Mouse (Mus musculus): Measurements from ENCODE around the gene Cpt1b.
"Not testable (repeated sequence)": the region's sequence is repeated elsewhere in the genome, so short reads cannot be mapped to it uniquely, and the experiment has no call there.

Gene Cpt1b

DNA sequence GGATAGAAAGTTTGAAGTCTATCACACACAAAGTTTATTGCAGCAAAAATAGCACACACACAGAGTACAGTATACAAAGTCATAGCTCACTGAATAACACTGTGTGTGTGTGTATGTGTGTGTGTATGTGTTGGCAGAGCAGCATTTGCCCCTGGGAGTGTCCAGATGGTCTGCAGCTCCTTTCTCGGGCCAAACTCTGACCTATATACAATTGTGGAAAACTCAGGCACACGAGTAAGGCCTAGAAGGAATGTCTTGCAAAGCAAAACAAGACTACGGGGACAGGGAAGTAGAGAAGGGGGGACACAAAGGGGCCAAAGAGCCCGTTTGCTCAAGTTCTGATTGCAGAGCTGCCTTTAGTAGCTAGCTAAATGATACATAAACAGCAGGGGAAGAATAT is 7.3 kb upstream of the Cpt1b start:
- DNase-seq (ENCODE audit: low spot score in 2 of 2), result no peak

GRCm38 (mm10) chr15:89431806-89432205 is 6.1 kb upstream of the Cpt1b start:
- no peak for DNase-seq (ENCODE audit: low spot score in 2 of 2)

GRCm38 (mm10) chr15:89431271-89431670 is 5.6 kb upstream of the Cpt1b start:
- no peak for DNase-seq (ENCODE audit: low spot score in 2 of 2)

DNA sequence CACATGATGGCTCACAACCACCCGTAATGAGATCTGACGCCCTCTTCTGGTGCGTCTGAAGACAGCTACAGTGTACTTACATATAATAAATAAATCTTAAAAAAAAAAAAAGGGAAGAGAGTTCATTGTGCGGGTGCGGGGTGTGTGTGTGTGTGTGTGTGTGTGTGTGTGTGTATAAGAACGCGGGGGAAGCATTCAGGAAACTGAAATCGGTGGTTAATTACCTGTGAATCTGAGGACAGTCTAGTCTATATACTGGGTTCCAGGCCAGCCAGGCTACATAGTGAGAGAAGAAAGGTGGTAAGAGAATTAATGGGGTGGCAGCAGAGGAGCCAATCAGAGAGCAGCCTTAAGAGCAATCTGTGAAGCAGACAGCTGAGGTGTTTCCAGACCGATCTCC is 5.1 kb upstream of the Cpt1b start:
- DNase-seq (ENCODE audit: low spot score in 2 of 2), result not testable (repeated sequence)

DNA sequence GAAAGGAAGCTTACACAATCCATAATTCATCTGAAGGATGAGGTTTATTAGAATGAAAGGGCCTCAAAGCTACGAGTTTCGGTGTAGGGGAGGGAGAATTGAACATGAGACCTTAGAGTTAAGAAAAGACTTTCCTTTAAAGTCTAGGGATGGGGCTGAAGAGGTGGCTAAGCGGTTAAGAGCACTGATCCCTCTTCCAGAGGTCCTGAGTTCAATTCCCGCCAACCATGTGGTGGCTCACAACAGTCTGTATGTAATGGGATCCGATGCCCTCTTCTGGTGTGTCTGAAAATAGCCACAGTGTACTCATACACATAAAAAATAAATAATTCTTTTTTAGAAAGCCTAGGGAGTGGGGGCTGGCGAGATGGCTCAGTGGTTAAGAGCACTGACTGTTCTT is 4.7 kb upstream of the Cpt1b start:
- DNase-seq (ENCODE audit: low spot score in 2 of 2), result no peak

DNA sequence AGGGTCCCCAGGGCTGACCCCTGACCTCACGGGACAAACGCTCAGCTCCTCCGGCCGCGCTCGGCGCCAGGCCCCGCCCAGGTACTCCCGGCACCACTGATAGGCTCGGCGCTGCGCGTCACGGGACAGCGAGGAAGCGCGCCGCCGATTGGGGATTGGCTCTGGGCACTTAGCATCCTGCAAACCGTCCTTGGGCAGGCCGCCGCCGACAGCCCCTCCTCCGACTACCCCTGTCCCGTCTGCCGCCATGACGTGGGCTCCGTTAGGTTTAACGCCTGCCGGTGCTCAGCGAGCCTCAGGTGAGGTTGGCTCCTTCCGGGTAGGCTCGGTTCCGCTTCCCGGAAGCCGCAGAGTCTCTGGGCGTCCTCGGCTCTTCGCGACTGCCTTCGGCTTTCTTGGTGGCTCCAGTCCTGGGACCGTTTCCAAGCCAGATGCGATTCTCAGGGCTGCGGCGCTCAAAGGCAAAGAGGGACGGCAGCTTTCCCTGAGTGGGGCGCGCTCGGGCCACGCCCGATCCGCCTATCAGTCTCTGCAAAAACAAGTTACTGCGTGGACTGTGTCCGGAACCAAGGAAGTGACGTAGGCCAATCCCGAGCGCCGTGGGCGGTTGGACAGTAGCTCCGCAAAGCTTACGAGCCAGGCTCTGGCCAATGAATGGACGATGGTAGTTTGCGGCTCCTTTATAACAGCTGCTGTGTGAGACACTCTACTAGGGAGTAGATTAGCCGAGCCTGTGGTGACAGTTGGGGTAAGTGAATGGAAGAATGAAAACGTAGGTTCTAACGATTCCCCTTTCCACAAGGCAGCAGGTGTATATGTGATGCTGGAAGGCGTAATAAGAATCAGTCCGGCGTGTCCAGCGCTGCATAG is 3.9 kb upstream of the Cpt1b start, which contains the start of the genes C730034F03Rik, Gm44502 and Chkb:
C730034F03Rik (plus strand) TSS at position 238 of the 870 bp plus-strand sequence.
Gm44502 (minus strand) TSS at position 345 of the 870 bp plus-strand sequence.
Chkb (minus strand) TSS at position 557 of the 870 bp plus-strand sequence.
- DNase-seq (ENCODE audit: low spot score in 2 of 2), result peak; percentile 88 to 92

- DNase-seq (ENCODE audit: low spot score in 2 of 2), result no peak
Observed at GRCm38 (mm10) chr15:89428821-89429351, 3.2 kb upstream of the Cpt1b start.

GRCm38 (mm10) chr15:89428136-89428790 is 2.6 kb upstream of the Cpt1b start:
- no peak for DNase-seq (ENCODE audit: low spot score in 2 of 2)

- no peak for DNase-seq (ENCODE audit: low spot score in 2 of 2)
Observed at GRCm38 (mm10) chr15:89426716-89427115, 1.1 kb upstream of the Cpt1b start.

GRCm38 (mm10) chr15:89424621-89425020 is 1.0 kb downstream of the Cpt1b start:
- DNase-seq (ENCODE audit: low spot score in 2 of 2), result no peak

DNA sequence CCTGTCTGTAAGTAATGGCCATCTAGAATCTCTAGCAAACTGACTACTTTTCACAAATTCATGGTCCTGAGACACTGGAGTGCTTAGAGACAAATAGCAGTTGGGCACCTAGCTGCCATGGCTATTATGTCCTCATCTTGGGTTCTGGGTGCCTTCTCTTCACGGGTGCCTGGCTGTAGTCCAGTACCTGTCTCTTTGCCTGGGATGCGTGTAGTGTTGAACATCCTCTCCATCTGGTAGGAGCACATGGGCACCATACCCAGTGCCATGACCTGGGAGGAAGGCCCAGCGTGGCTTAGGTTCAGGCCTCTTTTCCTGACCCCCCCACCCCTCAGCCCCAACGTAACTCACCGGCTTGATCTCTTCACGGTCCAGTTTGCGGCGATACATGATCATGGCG is 3.7 kb downstream of the Cpt1b start:
- DNase-seq (ENCODE audit: low spot score in 2 of 2), result no peak

DNA sequence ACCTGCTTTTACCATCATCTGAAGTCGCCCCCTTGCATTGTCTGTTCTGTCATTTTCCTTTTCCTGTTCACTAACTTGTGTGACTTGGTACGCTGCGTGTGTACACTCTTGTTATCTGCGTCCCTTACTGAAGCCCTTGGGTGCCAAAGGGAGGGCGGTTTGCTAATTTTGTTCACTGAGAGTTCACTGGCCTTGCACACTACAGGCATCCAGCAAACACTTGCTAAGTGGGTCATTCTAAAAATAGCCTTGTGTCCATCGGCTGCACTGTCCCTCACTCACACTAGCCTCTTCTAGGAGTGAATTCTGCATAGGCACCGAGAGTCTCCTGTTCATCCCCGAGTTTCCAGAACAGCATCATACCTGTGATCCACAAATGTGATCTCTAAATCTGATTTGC is 10.4 kb downstream of the Cpt1b start:
- DNase-seq (ENCODE audit: low spot score in 2 of 2), result no peak

- DNase-seq (ENCODE audit: low spot score in 2 of 2), result no peak
Observed at GRCm38 (mm10) chr15:89410118-89410517, 15.5 kb downstream of the Cpt1b start, which contains the start of gene Syce3. Gene Syce3 (minus strand): TSS chr15:89410503.

DNA sequence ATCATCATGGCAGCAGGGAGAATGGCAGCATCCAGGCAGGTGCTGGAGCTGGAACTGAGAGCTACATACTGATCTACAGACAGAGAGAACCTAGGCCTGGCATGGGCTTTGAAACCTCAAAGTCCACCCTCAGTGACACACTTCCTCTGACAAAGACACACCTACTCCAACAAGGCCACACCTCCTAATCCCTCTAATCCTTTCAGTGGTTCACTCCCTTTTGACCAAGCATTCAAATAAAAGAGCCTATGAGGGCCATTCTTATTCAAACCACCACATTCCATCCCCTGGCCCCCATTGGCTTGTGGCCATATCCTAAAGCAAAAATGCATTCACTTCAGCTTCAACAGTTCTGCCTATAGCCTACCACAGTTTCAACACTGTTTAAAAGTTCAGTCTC is 19.0 kb downstream of the Cpt1b start:
- no peak for DNase-seq (ENCODE audit: low spot score in 2 of 2)

- DNase-seq (ENCODE audit: low spot score in 2 of 2), result no peak
Observed at GRCm38 (mm10) chr15:89404831-89405623, 20.6 kb downstream of the Cpt1b start.

GRCm38 (mm10) chr15:89402471-89402870 is 23.2 kb downstream of the Cpt1b start:
- no peak for DNase-seq (ENCODE audit: low spot score in 2 of 2)

GRCm38 (mm10) chr15:89399716-89400115 is 25.9 kb downstream of the Cpt1b start:
- DNase-seq (ENCODE audit: low spot score in 2 of 2), result no peak

GRCm38 (mm10) chr15:89398146-89398545 is 27.5 kb downstream of the Cpt1b start:
- DNase-seq (ENCODE audit: low spot score in 2 of 2), result no peak

- no peak for DNase-seq (ENCODE audit: low spot score in 2 of 2)
Observed at GRCm38 (mm10) chr15:89396883-89397282, 28.8 kb downstream of the Cpt1b start.

DNA sequence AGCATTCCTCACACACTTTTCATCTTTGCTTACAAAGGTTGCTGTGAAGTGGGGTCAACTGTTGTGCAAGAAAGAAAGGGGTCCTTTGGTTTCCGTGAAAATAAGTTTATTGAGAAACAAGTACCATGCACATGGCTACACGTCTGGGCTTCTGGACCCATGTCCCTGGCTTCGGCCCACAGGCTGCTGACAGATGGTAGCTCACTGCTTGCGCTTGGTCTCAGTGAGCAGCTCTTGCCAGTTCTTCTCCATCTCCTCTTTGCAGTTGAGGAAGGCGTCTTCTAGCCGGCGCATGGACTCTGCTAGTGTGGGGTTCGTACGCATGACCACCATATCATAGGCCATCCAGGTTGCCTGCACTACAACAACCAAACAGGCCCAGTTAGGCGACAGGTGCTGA is 35.6 kb downstream of the Cpt1b start:
- no peak for DNase-seq (ENCODE audit: low spot score in 2 of 2)

- DNase-seq (ENCODE audit: low spot score in 2 of 2), result no peak
Observed at GRCm38 (mm10) chr15:89387127-89387526, 38.5 kb downstream of the Cpt1b start.

DNA sequence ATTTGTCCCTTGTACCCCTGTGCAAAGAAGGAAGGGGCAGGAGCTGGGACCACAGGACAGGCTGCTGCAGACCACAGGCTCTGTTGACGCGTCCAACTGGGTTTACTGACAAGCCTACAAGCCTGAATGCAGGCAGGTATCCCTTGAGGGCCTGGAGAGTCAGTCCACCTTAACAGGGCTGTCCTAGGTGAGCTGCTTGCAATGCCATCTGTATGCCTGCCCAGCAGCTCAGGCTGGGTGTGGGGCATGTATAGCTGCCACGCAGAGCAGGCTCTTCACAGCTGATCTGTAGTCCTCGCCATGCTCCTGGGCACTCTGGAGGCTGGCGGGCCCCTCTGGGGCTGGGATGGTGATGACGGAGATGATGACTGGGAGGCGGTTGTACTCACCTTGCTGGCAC is 41.0 kb downstream of the Cpt1b start, which contains the start of gene Klhdc7b:
Klhdc7b (plus strand) TSS at position 301 of the 400 bp plus-strand sequence.
- no peak for DNase-seq (ENCODE audit: low spot score in 2 of 2)
